Comparison of ENCODE assay signal across 8 mouse cellular contexts in the genomic region with DNA sequence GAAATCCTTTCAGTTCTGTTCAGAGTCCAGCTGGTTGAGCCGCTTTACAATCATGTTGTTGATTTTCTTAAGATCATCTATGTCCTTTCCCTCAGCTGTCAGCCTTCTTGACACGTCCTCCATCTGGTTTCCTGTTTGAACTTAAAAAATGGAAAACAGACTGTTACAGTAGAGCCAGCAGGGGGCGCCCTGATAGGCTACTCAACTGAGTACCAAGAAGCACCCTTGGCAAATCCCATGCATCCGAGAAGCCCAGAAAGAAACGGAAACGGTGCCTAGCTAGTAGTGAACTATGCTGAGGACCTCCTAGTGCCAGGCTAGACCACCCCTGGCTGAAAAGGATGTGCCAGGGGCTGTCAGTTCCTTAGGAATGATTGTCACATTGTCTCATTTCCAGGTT. TPM values are rescaled to one million over a fixed set of nuclear protein-coding genes. Genes with fewer than 3 reads are reported as not detected.
DNase-seq lines count a peak whose midpoint lies in the region; TF ChIP-seq lines count a peak whose summit lies in the region.
"Had no signal": no experiment of that assay in that cellular context is flagged by ENCODE, and none has a peak within 500 bp of the region (broad histone marks: within the 10 kb centered on the region; RNA-seq: fewer than 3 reads in every experiment).

No protein-coding gene starts in this region.

- DNase-seq in kidney, adult 18-20 months, result peak; percentile 27
- DNase-seq in kidney, adult 11 months, result no peak
- peak; percentile 21 for DNase-seq in adipocyte (ENCODE audit: low spot score)
- peak; percentile 43 to 53 for DNase-seq in kidney, postnatal 4 days
- DNase-seq in thymus, postnatal 14 days, result peak; percentile 63
- DNase-seq in left cerebral cortex, adult 8-10 months (ENCODE audit: low spot score in 2 of 2), result no peak
- DNase-seq: liver, embryonic 13.5 days had no signal

- no peaks in the 10 kb centered on the region for H3K36me3 ChIP-seq in E14TG2a.4 (ENCODE audit: insufficient read depth, low read length)
- H3K36me3 ChIP-seq: liver, embryonic 13.5 days had no signal

- TF ChIP-seq CTCF in E14TG2a.4 (conservative IDR thresholded peaks at IDR 0.05; ENCODE audit: low read length), result peak; percentile 52

- no peaks in the 10 kb centered on the region for H3K4me1 ChIP-seq in E14TG2a.4 (replicated peaks; ENCODE audit: low read depth, low read length)
- H3K4me1 ChIP-seq: liver, embryonic 13.5 days had no signal

- no peak overlapping the region for H3K4me3 ChIP-seq in E14TG2a.4 (replicated peaks; ENCODE audit: low read length)
- H3K4me3 ChIP-seq: liver, embryonic 13.5 days had no signal

- H3K27me3 ChIP-seq in E14TG2a.4 (ENCODE audit: insufficient read depth, low read length), result no peaks in the 10 kb centered on the region
- H3K27me3 ChIP-seq: liver, embryonic 13.5 days had no signal

- peaks cover 31% of the 10 kb centered on the region for H3K9me3 ChIP-seq in E14TG2a.4 (ENCODE audit: low read length)

RNA-seq across cellular contexts. Expression of a gene that starts 22.2 kb away (rescaled TPM):
- 1 to 10 TPM; 1.2 to 3.4 (median 1.7) TPM for total RNA-seq in left cerebral cortex, adult 8-10 months (2022)

RNA-seq across cellular contexts. Expression of a gene that starts 43.1 kb away (rescaled TPM):
- under 1 TPM in 3 of 4 experiments, not detected in 1; 0.15 to 0.46 (median 0.27) TPM for total RNA-seq in left cerebral cortex, adult 8-10 months (2022)

Comparison
In these comparisons a context has a peak if more than half of its experiments do, and no peak if none do; other contexts are left out.
1. DNase-seq: peak in kidney, adult 18-20 months (single experiment), adipocyte (single experiment), kidney, postnatal 4 days (2 of 2) and thymus, postnatal 14 days (single experiment); none in kidney, adult 11 months (single experiment) and left cerebral cortex, adult 8-10 months (0 of 2).